Mouse (Mus musculus) kidney, adult 2 months (tissue): ENCODE results near the gene Scel. TPM values are rescaled to one million over a fixed set of nuclear protein-coding genes. Genes with fewer than 3 reads are reported as not detected.

Experiments used
- DNase-seq: peaks from one replicate; pipeline ENCODE4 v3.0.0; 2021
- H3K27ac ChIP-seq: fragments of 200-500 bp; 2 replicates; pipeline ENCODE4 v1.5.1; 2012; ENCODE audit warnings: low read depth, low read length, control low read depth, inconsistent platforms; ENCODE audit not compliant: insufficient read depth
- H3K27me3 ChIP-seq: fragments of 200-500 bp; replicated peaks from 2 replicates; pipeline ENCODE4 v1.6.1; 2012; ENCODE audit warnings: mild to moderate bottlenecking, moderate library complexity, low read length, inconsistent platforms; ENCODE audit not compliant: control insufficient read depth, insufficient read depth
- H3K36me3 ChIP-seq: fragments of 200-500 bp; 2 replicates; pipeline ENCODE4 v1.6.1; 2012; ENCODE audit warnings: mild to moderate bottlenecking, moderate library complexity, low read length, inconsistent platforms; ENCODE audit not compliant: control insufficient read depth, insufficient read depth
- H3K4me1 ChIP-seq: fragments of 200-500 bp; 2 replicates; pipeline ENCODE4 v1.6.1; 2011; ENCODE audit warnings: low read length; ENCODE audit not compliant: control insufficient read depth, insufficient read depth
- H3K4me3 ChIP-seq: fragments of 200-500 bp; 2 replicates; pipeline ENCODE4 v1.5.1; 2011; ENCODE audit warnings: mild to moderate bottlenecking, low read depth, low read length, control low read depth; ENCODE audit not compliant: insufficient read depth
- CTCF ChIP-seq: fragments of 200-500 bp; conservative IDR thresholded peaks from 2 replicates; pipeline ENCODE4 v1.5.1; 2011; ENCODE audit warnings: low read depth, mild to moderate bottlenecking, control low read depth, low read length, moderate library complexity, mixed read lengths; ENCODE audit not compliant: insufficient read depth, insufficient read length
- POLR2A ChIP-seq: fragments of 200-500 bp; IDR thresholded peaks from one replicate; pipeline ENCODE4 v1.6.1; 2011; ENCODE audit warnings: low read depth, low read length, control low read depth
- WGBS: fragments of 180-500 bp; shearing (Covaris S2); methylation state at CpG from one replicate; pipeline ENCODE4 v1.1.7; 2018; 5-methylcytosine and 5-hydroxymethylcytosine counted together
- polyA plus RNA-seq: library from polyadenylated mRNA; depleted of rRNA; stranded (reverse); fragments of >200 nt; gene quantifications from 2 replicates; pipeline ENCODE4 v1.2.3, GENCODE M21; 2012

Scel gene
- polyA plus RNA-seq, 1 experiment: 2.7 TPM

DNA sequence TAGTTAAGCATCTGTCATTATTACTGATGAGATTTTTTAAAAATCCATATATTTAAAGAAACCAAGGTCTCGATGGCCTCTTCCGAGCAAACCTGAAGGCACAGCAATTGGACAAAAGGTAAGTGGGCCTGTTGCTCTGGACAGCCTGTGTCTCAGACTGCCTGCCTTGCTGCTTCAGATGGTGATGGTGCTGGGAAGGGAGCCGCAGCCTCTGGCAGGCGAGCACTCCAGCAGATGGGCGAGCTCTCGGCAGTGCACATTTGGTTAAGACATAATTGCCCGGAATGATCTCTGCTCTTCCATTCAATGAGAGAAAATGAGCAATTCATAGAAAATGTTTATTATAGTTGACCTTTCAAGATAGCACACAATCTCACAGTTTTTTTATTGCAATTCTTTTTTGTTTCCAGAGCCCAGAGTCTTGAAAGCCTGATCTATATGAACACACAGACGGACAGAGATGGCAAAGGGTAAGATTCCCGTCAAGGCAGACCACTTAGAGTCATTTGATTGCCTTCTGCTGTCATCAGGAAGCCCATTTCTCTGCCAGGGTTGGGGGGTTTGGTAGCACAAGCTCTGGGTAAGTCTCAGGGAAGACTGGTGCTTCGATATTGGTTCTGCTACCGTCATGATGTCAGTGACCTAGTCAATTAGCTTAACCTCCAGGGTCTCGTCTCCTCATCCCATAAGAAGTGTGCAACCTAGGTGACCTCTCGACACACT, 58.6 kb downstream of the Scel start:
- Histone ChIP-seq H3K27ac (no peak overlapping the region), H3K27me3 (no peaks in the 10 kb centered on the region), H3K4me3 (no peak overlapping the region), H3K36me3 (no peaks in the 10 kb centered on the region), H3K4me1 (no peaks in the 10 kb centered on the region)
- WGBS: 83% methylated on average over 13 of the region's 13 CpGs
- TF ChIP-seq POLR2A (no peak), CTCF (no peak)
- no peak for DNase-seq

DNA sequence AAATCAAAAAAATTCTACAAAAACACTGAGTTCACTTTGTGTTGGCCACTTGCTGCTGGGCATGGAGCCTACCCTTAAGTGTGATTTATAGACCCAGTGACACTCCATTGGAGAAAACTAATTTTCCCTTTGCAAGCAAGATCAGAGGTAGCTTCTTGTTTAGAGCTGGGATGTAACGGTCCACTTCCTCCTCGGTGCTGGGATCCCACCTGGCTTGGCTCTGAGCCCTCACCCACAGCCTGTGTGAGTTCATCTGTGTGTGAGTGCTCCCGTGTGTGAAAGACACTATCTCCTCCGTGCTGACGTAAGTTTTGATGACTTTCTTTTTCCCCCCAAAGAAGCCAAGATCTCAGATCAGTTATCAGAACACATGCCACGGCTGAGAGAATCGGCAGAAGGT, 62.7 kb downstream of the Scel start:
- H3K36me3 ChIP-seq: no peaks in the 10 kb centered on the region
- TF ChIP-seq CTCF (no peak), POLR2A (no peak)
- no peaks in the 10 kb centered on the region; the same call in 1 of the 2 replicates for H3K27me3 ChIP-seq
- H3K27ac ChIP-seq: no peak overlapping the region
- H3K4me1 ChIP-seq: no peaks in the 10 kb centered on the region
- no peak overlapping the region for H3K4me3 ChIP-seq
- 27% methylated on average over 7 of the region's 7 CpGs for WGBS
- no peak for DNase-seq

DNA sequence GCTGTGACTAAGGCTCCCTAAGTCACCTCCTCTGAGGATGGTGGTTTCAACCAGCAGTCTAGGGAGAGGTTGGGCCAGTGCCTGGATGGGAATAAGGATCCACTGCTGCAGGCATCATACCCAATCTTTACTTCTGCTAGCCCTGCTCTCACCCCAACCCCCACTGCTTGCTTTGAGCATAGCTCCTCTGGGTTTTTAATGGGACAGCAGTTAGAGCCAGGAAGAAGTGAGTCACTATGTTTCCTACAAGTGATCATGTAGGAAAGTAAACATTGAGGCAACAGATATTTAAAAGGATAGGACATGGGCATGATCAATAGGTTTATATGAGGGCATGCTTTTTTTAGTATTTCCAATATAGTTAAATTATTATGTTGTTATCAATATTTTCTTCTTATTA, 63.9 kb downstream of the Scel start:
- Histone ChIP-seq H3K36me3 (no peaks in the 10 kb centered on the region), H3K27ac (no peak overlapping the region)
- TF ChIP-seq CTCF (no peak), POLR2A (no peak)

DNA sequence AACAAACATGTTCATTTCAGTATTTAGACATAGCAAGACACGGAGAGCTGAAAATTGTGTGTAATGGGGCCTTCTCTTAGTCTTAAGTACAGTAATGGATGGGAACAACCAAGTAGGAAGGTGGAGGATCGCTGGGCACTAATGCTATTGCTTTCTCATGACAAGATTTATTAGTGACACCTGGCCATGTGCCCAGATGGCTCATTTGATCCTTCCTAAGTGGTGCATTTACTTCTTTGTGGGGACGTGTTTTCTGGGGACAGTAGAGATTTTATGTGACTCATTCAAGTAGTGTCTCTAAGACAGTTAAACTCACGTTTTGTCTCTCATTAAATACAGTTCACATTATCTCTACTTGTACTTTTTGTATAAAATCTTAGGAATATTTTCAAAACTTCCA, 73.5 kb downstream of the Scel start:
- no peak for DNase-seq
- 26% methylated on average over 4 of the region's 4 CpGs for WGBS
- Histone ChIP-seq H3K36me3 (no peaks in the 10 kb centered on the region), H3K4me3 (no peak overlapping the region), H3K27me3 (no peaks in the 10 kb centered on the region), H3K4me1 (no peaks in the 10 kb centered on the region), H3K27ac (no peak overlapping the region)
- no peak for TF ChIP-seq POLR2A
- TF ChIP-seq CTCF: no peak

More for the DNA sequence above, 63.9 kb downstream of the Scel start:
- no peaks in the 10 kb centered on the region; the same call in 1 of the 2 replicates for H3K27me3 ChIP-seq
- no peaks in the 10 kb centered on the region for H3K4me1 ChIP-seq
- no peak overlapping the region for H3K4me3 ChIP-seq
- no peak for DNase-seq

DNA sequence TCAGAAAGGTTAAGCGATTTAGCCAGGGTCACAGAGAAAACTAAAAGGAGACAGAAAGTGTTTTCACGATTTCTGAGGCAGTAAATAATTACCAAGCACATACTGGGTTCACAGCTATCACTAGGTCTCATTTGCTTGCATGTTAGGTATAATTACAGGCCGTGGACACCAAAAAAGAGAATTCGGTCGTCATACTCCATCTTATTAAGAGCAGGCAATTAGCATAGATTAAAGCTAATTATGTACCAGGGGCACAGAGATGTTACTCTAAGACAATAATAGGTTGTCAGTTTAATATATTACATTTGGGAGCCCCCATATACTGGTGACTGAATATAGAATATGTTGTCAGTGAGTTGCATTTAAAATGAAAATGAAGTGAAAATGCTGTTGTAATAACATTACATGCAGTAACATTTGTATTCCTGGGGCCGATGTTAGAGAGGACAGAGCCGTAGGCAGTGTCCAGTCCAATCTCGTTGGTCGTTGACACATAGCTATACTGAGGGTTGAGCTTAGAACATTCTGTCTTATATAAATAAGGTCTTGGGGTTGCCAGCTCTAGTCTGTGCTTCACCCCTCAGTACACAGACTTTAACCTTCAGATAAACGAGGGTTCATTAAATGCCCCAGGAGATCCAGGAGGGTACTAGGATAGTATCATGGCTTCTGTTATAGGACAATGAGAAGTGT, 74.2 kb downstream of the Scel start:
- DNase-seq: no peak
- no peak overlapping the region for H3K27ac ChIP-seq
- 81% methylated on average over 10 of the region's 10 CpGs for WGBS
- H3K4me1 ChIP-seq: no peaks in the 10 kb centered on the region
- no peak for TF ChIP-seq CTCF
- no peak for TF ChIP-seq POLR2A
- no peaks in the 10 kb centered on the region for H3K27me3 ChIP-seq
- H3K4me3 ChIP-seq: no peak overlapping the region
- H3K36me3 ChIP-seq: no peaks in the 10 kb centered on the region

DNA sequence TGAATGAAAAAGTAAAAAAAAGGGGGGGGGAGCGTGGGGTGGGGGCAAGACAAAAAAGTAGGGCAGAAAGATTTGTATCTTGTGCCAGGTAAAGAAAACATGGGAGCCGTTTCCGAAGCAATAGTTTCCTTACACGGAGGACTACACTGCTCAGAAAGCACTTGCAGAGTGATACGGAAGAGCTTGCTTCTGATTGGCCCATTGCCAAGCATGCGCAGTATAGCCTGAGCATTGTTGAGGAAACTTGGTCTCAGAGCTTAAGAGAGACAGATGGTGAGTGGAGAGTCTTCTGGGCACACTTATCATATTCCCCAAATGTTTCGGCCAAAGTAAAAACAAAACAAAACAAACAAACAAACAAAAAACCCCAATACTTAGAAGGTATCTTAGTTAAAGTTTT, 76.7 kb downstream of the Scel start:
- no peak for DNase-seq

DNA sequence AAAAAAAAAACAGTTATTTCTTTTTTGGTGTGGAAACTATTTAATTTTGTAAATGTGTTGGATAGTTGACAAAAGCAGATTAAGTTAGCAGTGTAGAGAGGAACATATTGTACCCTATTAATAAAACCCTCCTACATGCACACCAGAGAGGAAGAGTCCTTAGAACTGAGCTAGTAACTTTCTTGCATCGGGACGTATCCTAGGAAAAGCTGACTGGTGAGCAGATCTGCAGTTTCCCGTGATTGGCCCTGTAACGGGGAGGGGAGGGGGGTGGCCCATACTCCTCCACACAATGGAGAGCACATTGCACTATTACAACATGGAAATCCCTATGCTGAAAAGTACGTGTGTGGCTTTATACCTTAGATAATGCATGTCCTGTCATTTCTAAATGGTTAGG, 82.7 kb downstream of the Scel start:
- DNase-seq: no peak
- Histone ChIP-seq H3K36me3 (no peaks in the 10 kb centered on the region), H3K4me3 (no peak overlapping the region), H3K27ac (no peak overlapping the region), H3K4me1 (no peaks in the 10 kb centered on the region), H3K27me3 (no peaks in the 10 kb centered on the region)
- 65% methylated on average over 5 of the region's 5 CpGs for WGBS
- no peak for TF ChIP-seq POLR2A
- no peak for TF ChIP-seq CTCF

More for the DNA sequence above, 76.7 kb downstream of the Scel start:
- no peaks in the 10 kb centered on the region for H3K4me1 ChIP-seq
- TF ChIP-seq CTCF (no peak), POLR2A (no peak)
- no peak overlapping the region for H3K27ac ChIP-seq
- H3K27me3 ChIP-seq: no peaks in the 10 kb centered on the region
- WGBS: 64% methylated on average over 7 of the region's 7 CpGs
- H3K4me3 ChIP-seq: no peak overlapping the region
- no peaks in the 10 kb centered on the region for H3K36me3 ChIP-seq
